Comparison of ENCODE assay signal across 7 mouse cellular contexts in the genomic region with DNA sequence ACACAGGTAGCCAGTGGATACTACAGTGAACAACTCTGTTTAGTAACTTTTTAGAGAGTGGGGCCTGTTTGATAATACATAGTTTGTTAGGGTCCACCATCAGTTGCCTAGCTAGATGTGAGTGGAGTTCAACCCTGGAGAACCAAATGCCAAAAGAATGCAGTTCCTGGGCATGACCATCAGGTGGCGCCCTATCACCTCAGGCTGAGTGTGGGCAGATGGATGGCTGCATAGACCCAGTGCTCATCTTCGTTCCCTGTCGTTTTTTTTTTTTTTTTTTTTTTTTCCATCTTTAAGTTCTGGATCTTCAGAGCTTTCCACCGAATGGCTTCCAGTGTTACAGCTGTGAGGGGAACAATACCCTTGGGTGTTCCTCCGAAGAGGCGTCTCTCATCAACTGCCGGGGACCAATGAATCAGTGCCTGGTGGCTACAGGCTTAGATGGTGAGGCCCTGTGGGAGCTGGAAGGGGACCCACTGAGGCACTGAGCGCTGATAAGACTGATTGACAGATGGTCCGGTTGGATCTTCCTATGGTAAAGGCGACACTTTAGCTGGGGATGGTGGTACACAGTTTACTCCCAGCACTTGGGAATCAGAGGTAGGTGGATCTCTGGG. TPM values are rescaled to one million over a fixed set of nuclear protein-coding genes. Genes with fewer than 3 reads are reported as not detected.
DNase-seq lines count a peak whose midpoint lies in the region; ATAC-seq and TF ChIP-seq lines count a peak whose summit lies in the region.

No protein-coding gene starts in this region.

- H3K4me3 ChIP-seq in ES-Bruce4 (ENCODE audit: low read depth, low read length): no peak overlapping the region
- no peak overlapping the region for H3K4me3 ChIP-seq in embryonic facial prominence, embryonic 11.5 days (ENCODE audit: low read depth, low read length)
- no peak overlapping the region for H3K4me3 ChIP-seq in hindbrain, embryonic 13.5 days

- no peak overlapping the region for H3K27ac ChIP-seq in ES-Bruce4 (ENCODE audit: insufficient read depth, low read length)
- no peak overlapping the region for H3K27ac ChIP-seq in embryonic facial prominence, embryonic 11.5 days (replicated peaks; ENCODE audit: low read depth, low read length)
- no peak overlapping the region for H3K27ac ChIP-seq in hindbrain, embryonic 13.5 days

- no peak overlapping the region for H3K9ac ChIP-seq in ES-Bruce4 (ENCODE audit: low read depth, poor library complexity, severe bottlenecking)
- H3K9ac ChIP-seq in embryonic facial prominence, embryonic 11.5 days (replicated peaks; ENCODE audit: low read length): no peak overlapping the region
- H3K9ac ChIP-seq in hindbrain, embryonic 13.5 days: no peak overlapping the region

- ATAC-seq in embryonic facial prominence, embryonic 11.5 days (replicated peaks; ENCODE audit: insufficient number of reproducible peaks, low FRiP score, low TSS enrichment, low read depth): 0 out of 2 replicates have a peak, but pooled peaks have one; percentile 30
- 0 out of 2 replicates have a peak, but pooled peaks have one; percentile 11 for ATAC-seq in hindbrain, embryonic 13.5 days (ENCODE audit: low FRiP score)
- peak; percentile 89 for ATAC-seq in megakaryocyte progenitor cell, adult 5-6 weeks (replicated peaks; ENCODE audit: poor library complexity)

- no peak for TF ChIP-seq EP300 in ES-Bruce4 (IDR thresholded peaks at IDR 0.05; ENCODE audit: insufficient read depth, low read depth, low read length)

- peaks cover 4% of the 10 kb centered on the region for H3K36me3 ChIP-seq in ES-Bruce4 (ENCODE audit: control insufficient read depth, insufficient read depth, low read length, poor library complexity, severe bottlenecking)
- no peaks in the 10 kb centered on the region for H3K36me3 ChIP-seq in embryonic facial prominence, embryonic 11.5 days (replicated peaks; ENCODE audit: control insufficient read depth, insufficient read depth, low read depth, low read length)
- H3K36me3 ChIP-seq in hindbrain, embryonic 13.5 days: no peaks in the 10 kb centered on the region

- no peaks in the 10 kb centered on the region for H3K4me1 ChIP-seq in ES-Bruce4 (ENCODE audit: control insufficient read depth, insufficient read depth, low read length)
- no peaks in the 10 kb centered on the region for H3K4me1 ChIP-seq in embryonic facial prominence, embryonic 11.5 days (ENCODE audit: control insufficient read depth, insufficient read depth, low read length)
- peaks cover 12% of the 10 kb centered on the region for H3K4me1 ChIP-seq in hindbrain, embryonic 13.5 days (replicated peaks)

- TF ChIP-seq CTCF in ES-Bruce4 (IDR thresholded peaks at IDR 0.05; ENCODE audit: low read depth, low read length): peak; percentile 99

- no peaks in the 10 kb centered on the region for H3K9me3 ChIP-seq in ES-Bruce4 (replicated peaks; ENCODE audit: control insufficient read depth, insufficient read depth, low read length, poor library complexity, severe bottlenecking)
- no peaks in the 10 kb centered on the region for H3K9me3 ChIP-seq in embryonic facial prominence, embryonic 11.5 days (replicated peaks; ENCODE audit: control insufficient read depth, low read length)
- H3K9me3 ChIP-seq in hindbrain, embryonic 13.5 days: no peaks in the 10 kb centered on the region

- no peak overlapping the region for H3K4me2 ChIP-seq in embryonic facial prominence, embryonic 11.5 days (ENCODE audit: low read depth, low read length)
- H3K4me2 ChIP-seq in hindbrain, embryonic 13.5 days: no peak overlapping the region

- TF ChIP-seq POLR2A in ES-Bruce4 (IDR thresholded peaks at IDR 0.05; ENCODE audit: insufficient read depth, low read length): no peak

- no peaks in the 10 kb centered on the region for H3K27me3 ChIP-seq in ES-Bruce4 (ENCODE audit: control insufficient read depth, insufficient read depth, low read length, poor library complexity, severe bottlenecking)
- H3K27me3 ChIP-seq in embryonic facial prominence, embryonic 11.5 days (ENCODE audit: control insufficient read depth, insufficient read depth, low read length): no peaks in the 10 kb centered on the region
- no peaks in the 10 kb centered on the region for H3K27me3 ChIP-seq in hindbrain, embryonic 13.5 days

- DNase-seq in adrenal gland, postnatal 10 days: peak; percentile 79
- DNase-seq in embryonic facial prominence, embryonic 11.5 days (ENCODE audit: low spot score): peak; percentile 55
- DNase-seq in layer of hippocampus, postnatal 14 days (ENCODE audit: low spot score in 2 of 2): peak; percentile 71 to 77
- peak; percentile 67 for DNase-seq in right cerebral cortex, postnatal 14 days

- WGBS in embryonic facial prominence, embryonic 11.5 days: 41% methylated on average over 10 of the region's 10 CpGs
- WGBS in hindbrain, embryonic 13.5 days: 37% methylated on average over 10 of the region's 10 CpGs

RNA-seq across cellular contexts. Expression of a gene that starts 7.8 kb away (rescaled TPM):
- 10.4 and 12.2 TPM in 2 replicates for polyA plus RNA-seq in ES-Bruce4 (2011; ENCODE audit: insufficient read depth, insufficient read length, low read depth, missing spikeins)
- total RNA-seq in adrenal gland, postnatal 10 days (2021): 1 to 10 TPM; 6.4 to 8.6 TPM
- 1.9 and 3.6 TPM in 2 replicates for polyA plus RNA-seq in embryonic facial prominence, embryonic 11.5 days (2014; fragmentation: Nextera tagmentation; extraction: Ambion mirVana)
- polyA plus RNA-seq in hindbrain, embryonic 13.5 days (2015; fragmentation: Nextera tagmentation; extraction: Ambion mirVana): 67.2 and 67.9 TPM in 2 replicates
- total RNA-seq in layer of hippocampus, postnatal 14 days (2021): 100 to 1,000 TPM; 220 to 227 TPM
- total RNA-seq in megakaryocyte progenitor cell, adult 5-6 weeks (2015): not detected in 2 replicates
- not detected in 2 replicates for total RNA-seq in megakaryocyte progenitor cell, adult 5-6 weeks (2017)

RNA-seq across cellular contexts. Expression of a gene that starts 11.7 kb away (rescaled TPM):
- polyA plus RNA-seq in ES-Bruce4 (2011; ENCODE audit: insufficient read depth, insufficient read length, low read depth, missing spikeins): 29.5 and 38.0 TPM in 2 replicates
- total RNA-seq in adrenal gland, postnatal 10 days (2021): 1 to 10 TPM; 6.7 to 9.4 TPM
- 1.1 and 2.1 TPM in 2 replicates for polyA plus RNA-seq in embryonic facial prominence, embryonic 11.5 days (2014; fragmentation: Nextera tagmentation; extraction: Ambion mirVana)
- 1.2 and 1.6 TPM in 2 replicates for polyA plus RNA-seq in hindbrain, embryonic 13.5 days (2015; fragmentation: Nextera tagmentation; extraction: Ambion mirVana)
- 1 to 10 TPM in 1 of 2 experiments, under 1 TPM in 1; 0.76 to 1.0 TPM for total RNA-seq in layer of hippocampus, postnatal 14 days (2021)
- 17.9 and 21.2 TPM in 2 replicates for total RNA-seq in megakaryocyte progenitor cell, adult 5-6 weeks (2015)
- total RNA-seq in megakaryocyte progenitor cell, adult 5-6 weeks (2017): 20.5 and 27.6 TPM in 2 replicates

RNA-seq across cellular contexts. Expression of a gene that starts 21.9 kb away (rescaled TPM):
- not detected in 2 replicates for polyA plus RNA-seq in ES-Bruce4 (2011; ENCODE audit: insufficient read depth, insufficient read length, low read depth, missing spikeins)
- under 1 TPM in 1 of 2 experiments, not detected in 1; 0.27 TPM for total RNA-seq in adrenal gland, postnatal 10 days (2021)
- not detected in 2 replicates for polyA plus RNA-seq in embryonic facial prominence, embryonic 11.5 days (2014; fragmentation: Nextera tagmentation; extraction: Ambion mirVana)
- not detected in 2 replicates for polyA plus RNA-seq in hindbrain, embryonic 13.5 days (2015; fragmentation: Nextera tagmentation; extraction: Ambion mirVana)
- not detected for total RNA-seq in layer of hippocampus, postnatal 14 days (2021)
- total RNA-seq in megakaryocyte progenitor cell, adult 5-6 weeks (2015): 0.07 TPM in 1 of 2 replicates, not detected in the other
- total RNA-seq in megakaryocyte progenitor cell, adult 5-6 weeks (2017): not detected in 2 replicates

RNA-seq across cellular contexts. Expression of a gene that starts 32.8 kb away (rescaled TPM):
- polyA plus RNA-seq in ES-Bruce4 (2011; ENCODE audit: insufficient read depth, insufficient read length, low read depth, missing spikeins): 12.3 and 13.1 TPM in 2 replicates
- total RNA-seq in adrenal gland, postnatal 10 days (2021): 1 to 10 TPM; 6.0 to 9.1 TPM
- polyA plus RNA-seq in embryonic facial prominence, embryonic 11.5 days (2014; fragmentation: Nextera tagmentation; extraction: Ambion mirVana): 52.5 and 58.0 TPM in 2 replicates
- 259 and 270 TPM in 2 replicates for polyA plus RNA-seq in hindbrain, embryonic 13.5 days (2015; fragmentation: Nextera tagmentation; extraction: Ambion mirVana)
- 10 to 100 TPM; 38.1 to 43.3 TPM for total RNA-seq in layer of hippocampus, postnatal 14 days (2021)
- 2.0 and 2.2 TPM in 2 replicates for total RNA-seq in megakaryocyte progenitor cell, adult 5-6 weeks (2015)
- 1.3 and 3.6 TPM in 2 replicates for total RNA-seq in megakaryocyte progenitor cell, adult 5-6 weeks (2017)

RNA-seq across cellular contexts. Expression of a gene that starts 38.2 kb away (rescaled TPM):
- not detected in 2 replicates for polyA plus RNA-seq in ES-Bruce4 (2011; ENCODE audit: insufficient read depth, insufficient read length, low read depth, missing spikeins)
- total RNA-seq in adrenal gland, postnatal 10 days (2021): not detected
- 0.25 and 0.32 TPM in 2 replicates for polyA plus RNA-seq in embryonic facial prominence, embryonic 11.5 days (2014; fragmentation: Nextera tagmentation; extraction: Ambion mirVana)
- polyA plus RNA-seq in hindbrain, embryonic 13.5 days (2015; fragmentation: Nextera tagmentation; extraction: Ambion mirVana): 1.1 and 1.6 TPM in 2 replicates
- not detected for total RNA-seq in layer of hippocampus, postnatal 14 days (2021)
- not detected in 2 replicates for total RNA-seq in megakaryocyte progenitor cell, adult 5-6 weeks (2015)
- total RNA-seq in megakaryocyte progenitor cell, adult 5-6 weeks (2017): not detected in 2 replicates

Comparison
In these comparisons a context has a peak if more than half of its experiments do, and no peak if none do; other contexts are left out.
1. ATAC-seq: peak in every context shown above with its lines; median percentile 89 in megakaryocyte progenitor cell, adult 5-6 weeks; 30 in embryonic facial prominence, embryonic 11.5 days; 11 in hindbrain, embryonic 13.5 days.
2. RNA of a gene that starts 7.8 kb away (total RNA-seq): 220 to 227 TPM in layer of hippocampus, postnatal 14 days; 6.4 to 8.6 TPM in adrenal gland, postnatal 10 days and not detected in megakaryocyte progenitor cell, adult 5-6 weeks; every median in the first group is over 10 times any median in the second.
3. Peak in every context shown above with its lines, with median percentiles within 50 percentile points of each other: DNase-seq.